Mouse (Mus musculus) kidney, embryonic 14.5 days (tissue): ENCODE data around the gene Nemp1. TPM values are rescaled to one million over a fixed set of nuclear protein-coding genes. Genes with fewer than 3 reads are reported as not detected.

Source experiments
- ATAC-seq: fragments of 200-750 bp; cut with Nextera tagmentation; 2 replicates; pipeline ENCODE4 v1.8.0; 2017; ENCODE audit warnings: moderate number of reproducible peaks, mild to moderate bottlenecking, moderate TSS enrichment, moderate library complexity; ENCODE audit not compliant: low FRiP score, low TSS enrichment
- H3K27ac ChIP-seq: fragments of 300-500 bp; sonication (generic); 2 replicates; pipeline ENCODE4 v1.5.1; 2014; ENCODE audit warnings: low read depth, mild to moderate bottlenecking, low read length, moderate library complexity, mixed read lengths
- H3K27me3 ChIP-seq: fragments of 300-500 bp; sonication (generic); 2 replicates; pipeline ENCODE4 v1.6.1; 2014; ENCODE audit warnings: mild to moderate bottlenecking, low read length; ENCODE audit not compliant: control insufficient read depth, insufficient read depth
- H3K36me3 ChIP-seq: fragments of 300-500 bp; sonication (generic); 2 replicates; pipeline ENCODE4 v1.6.1; 2014; ENCODE audit warnings: low read length, mixed read lengths; ENCODE audit not compliant: control insufficient read depth, insufficient read depth
- H3K4me1 ChIP-seq: fragments of 300-500 bp; sonication (generic); 2 replicates; pipeline ENCODE4 v1.6.1; 2014; ENCODE audit warnings: low read length, mixed read lengths; ENCODE audit not compliant: control insufficient read depth, insufficient read depth
- H3K4me2 ChIP-seq: fragments of 300-500 bp; sonication (generic); replicated peaks from 2 replicates; pipeline ENCODE4 v1.6.1; 2014; ENCODE audit warnings: low read depth, mild to moderate bottlenecking, low read length
- H3K4me3 ChIP-seq: fragments of 300-500 bp; sonication (generic); 2 replicates; pipeline ENCODE4 v1.5.1; 2014; ENCODE audit warnings: mild to moderate bottlenecking, low read length
- H3K9ac ChIP-seq: fragments of 300-500 bp; sonication (generic); 2 replicates; pipeline ENCODE4 v1.6.1; 2014; ENCODE audit warnings: low read depth, mild to moderate bottlenecking, low read length, moderate library complexity
- H3K9me3 ChIP-seq: fragments of 300-500 bp; sonication (generic); 2 replicates; pipeline ENCODE4 v1.6.1; 2016; ENCODE audit warnings: low read length; ENCODE audit not compliant: control insufficient read depth
- WGBS: fragments of 180-500 bp; shearing (Covaris S2); extraction: QIAGEN DNeasy Blood & Tissue Kit; methylation state at CpG from one replicate; pipeline ENCODE4 v1.1.7; 2014; 5-methylcytosine and 5-hydroxymethylcytosine counted together
- polyA plus RNA-seq: library from polyadenylated mRNA; unstranded; fragments of >200 nt; fragmentation: Nextera tagmentation; extraction: Ambion mirVana; gene quantifications from 2 replicates; pipeline ENCODE4 v1.2.1, GENCODE M21; 2014

The Nemp1 gene
- polyA plus RNA-seq, 1 experiment from 2014 or later = 12.4 TPM

DNA sequence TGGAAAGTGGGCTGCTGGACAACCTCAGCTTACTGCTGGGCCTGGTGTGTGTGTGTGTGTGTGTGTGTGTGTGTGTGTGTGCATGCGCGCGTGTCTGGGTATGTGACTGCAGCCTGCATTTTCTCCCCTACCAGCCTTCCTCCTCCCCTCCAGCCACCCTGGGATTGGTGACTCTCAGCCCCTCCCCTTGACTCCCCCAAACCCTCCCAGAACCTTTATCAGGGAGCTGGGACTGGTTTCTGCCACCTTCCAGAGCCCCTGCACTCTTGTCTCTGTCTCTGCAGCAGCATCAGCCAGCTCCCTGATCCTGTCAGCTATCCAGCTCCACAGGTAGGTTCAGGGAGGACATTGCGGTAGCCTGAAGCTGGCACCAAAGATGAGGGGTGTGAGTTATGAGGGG is 58.4 kb downstream of the Nemp1 start:
- H3K4me3 ChIP-seq = no peak overlapping the region
- H3K4me1 ChIP-seq = peaks cover 18% of the 10 kb centered on the region
- H3K27me3 ChIP-seq = peaks cover 6% of the 10 kb centered on the region; the same call in 1 of the 2 replicates
- H3K36me3 ChIP-seq = no peaks in the 10 kb centered on the region
- 80% methylated on average over 4 of the region's 4 CpGs for WGBS
- H3K27ac ChIP-seq = no peak overlapping the region
- H3K9me3 ChIP-seq = no peaks in the 10 kb centered on the region
- no peak overlapping the region for H3K9ac ChIP-seq
- no peak overlapping the region for H3K4me2 ChIP-seq
- no peak for ATAC-seq

DNA sequence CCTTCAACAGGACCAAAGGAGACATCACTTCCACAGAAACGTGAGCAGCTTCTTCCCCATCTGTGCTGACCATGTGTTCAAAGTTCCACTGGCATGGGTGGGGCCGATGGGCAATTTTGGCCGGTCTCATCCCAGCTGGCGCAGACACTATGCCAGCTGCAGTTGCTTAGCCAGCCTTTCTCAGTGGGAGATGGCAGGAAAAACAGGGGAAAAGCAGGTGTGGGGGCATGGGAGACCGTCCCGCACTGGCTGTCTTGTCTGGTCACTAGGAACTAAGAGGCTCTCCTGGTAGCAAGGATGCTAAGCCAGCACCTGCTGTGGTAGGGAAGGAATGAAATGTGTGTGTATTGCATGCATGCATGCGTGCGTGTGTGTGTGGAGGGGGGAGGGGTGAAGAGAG is 61.7 kb downstream of the Nemp1 start:
- ATAC-seq = no peak
- no peaks in the 10 kb centered on the region for H3K27me3 ChIP-seq
- no peak overlapping the region for H3K27ac ChIP-seq
- WGBS = 80% methylated on average over 8 of the region's 8 CpGs
- no peaks in the 10 kb centered on the region for H3K36me3 ChIP-seq
- H3K4me1 ChIP-seq = 0 out of 2 replicates have a peak, but pooled peaks cover 4% of the 10 kb centered on the region
- H3K4me2 ChIP-seq = no peak overlapping the region
- H3K4me3 ChIP-seq = no peak overlapping the region
- no peaks in the 10 kb centered on the region for H3K9me3 ChIP-seq
- no peak overlapping the region for H3K9ac ChIP-seq

DNA sequence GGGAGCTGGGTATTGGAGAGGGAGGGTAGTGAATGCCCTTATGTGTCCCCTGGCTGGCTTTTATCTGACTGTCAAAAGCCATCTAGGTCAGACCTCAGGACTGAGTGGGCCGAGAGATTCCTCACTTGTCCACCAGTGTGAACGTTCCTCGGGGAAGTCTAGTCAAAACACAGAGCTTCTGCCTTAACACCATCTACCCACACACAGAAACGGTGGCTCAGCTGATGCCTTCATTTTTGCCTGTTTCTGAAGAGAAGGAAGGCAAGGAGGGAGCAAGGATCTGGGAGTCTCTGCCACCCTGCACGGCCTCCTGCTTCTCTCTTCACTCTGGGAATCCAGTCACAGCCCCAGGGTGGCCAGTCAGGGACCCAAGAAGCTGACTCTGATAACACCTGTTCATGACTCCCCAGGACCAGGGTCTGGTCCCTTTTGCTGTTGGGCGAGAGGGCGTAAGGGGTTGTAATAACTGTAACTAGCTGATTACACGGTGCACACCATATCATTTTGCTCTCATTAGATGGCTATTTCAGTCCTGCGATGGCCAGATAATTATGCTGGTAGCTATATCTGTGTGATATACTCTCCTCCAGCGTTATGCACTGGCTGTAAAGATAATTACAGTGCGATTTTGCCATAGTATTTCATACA is 63.7 kb downstream of the Nemp1 start:
- Histone ChIP-seq H3K4me2 (no peak overlapping the region), H3K9ac (no peak overlapping the region), H3K27ac (no peak overlapping the region), H3K27me3 (no peaks in the 10 kb centered on the region), H3K4me3 (no peak overlapping the region), H3K4me1 (0 out of 2 replicates have a peak, but pooled peaks cover 4% of the 10 kb centered on the region), H3K9me3 (no peaks in the 10 kb centered on the region), H3K36me3 (no peaks in the 10 kb centered on the region)
- ATAC-seq = no peak
- WGBS = 67% methylated on average over 11 of the region's 11 CpGs

DNA sequence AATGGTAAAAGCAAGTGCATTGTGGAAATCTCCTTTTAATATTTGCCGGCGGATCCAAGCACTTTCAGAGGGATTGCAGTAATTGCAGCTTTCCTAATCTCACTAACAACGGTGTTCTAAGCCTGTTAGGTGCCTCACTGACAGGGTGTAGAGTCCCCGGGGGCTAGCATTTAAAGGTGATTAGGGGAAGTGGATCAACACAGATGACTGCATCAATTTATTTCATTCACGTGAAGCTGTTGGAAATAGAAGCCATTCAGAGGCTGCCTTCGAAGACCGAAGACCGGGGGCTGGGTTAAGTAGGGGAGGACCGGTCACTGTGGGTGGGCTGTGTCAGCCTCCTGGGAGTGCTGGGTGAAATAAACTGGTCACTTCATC is 64.2 kb downstream of the Nemp1 start:
- Histone ChIP-seq H3K9me3 (no peaks in the 10 kb centered on the region), H3K4me1 (0 out of 2 replicates have a peak, but pooled peaks cover 4% of the 10 kb centered on the region), H3K9ac (no peak overlapping the region), H3K36me3 (no peaks in the 10 kb centered on the region), H3K4me3 (no peak overlapping the region), H3K4me2 (no peak overlapping the region; the same call in 1 of the 2 replicates), H3K27me3 (no peaks in the 10 kb centered on the region), H3K27ac (no peak overlapping the region)
- WGBS = 31% methylated on average over 9 of the region's 9 CpGs
- ATAC-seq = no peak

DNA sequence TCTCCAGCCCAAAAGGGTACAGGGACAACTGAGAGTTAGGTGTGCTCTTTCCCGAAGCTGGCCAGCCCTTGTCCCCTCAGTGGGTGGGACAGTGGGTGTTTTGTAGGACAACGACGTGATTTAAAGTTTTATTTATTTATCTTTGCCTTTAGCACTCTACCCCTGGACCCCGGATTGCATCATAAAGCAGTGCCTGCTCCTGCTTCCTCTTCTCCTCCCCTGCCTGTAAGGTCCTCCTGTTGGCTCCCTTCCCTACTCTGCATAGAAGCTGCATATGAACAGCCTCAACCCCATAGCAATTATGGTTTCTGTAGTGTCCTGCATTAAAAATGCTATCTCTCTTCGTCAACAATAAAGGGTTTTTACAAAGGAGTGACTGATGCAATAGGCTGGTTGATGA is 64.7 kb downstream of the Nemp1 start:
- Histone ChIP-seq H3K9ac (no peak overlapping the region), H3K27me3 (no peaks in the 10 kb centered on the region), H3K9me3 (no peaks in the 10 kb centered on the region), H3K4me3 (no peak overlapping the region), H3K36me3 (no peaks in the 10 kb centered on the region), H3K4me2 (no peak overlapping the region; the same call in 1 of the 2 replicates), H3K27ac (no peak overlapping the region), H3K4me1 (0 out of 2 replicates have a peak, but pooled peaks cover 4% of the 10 kb centered on the region)
- 20% methylated on average over 5 of the region's 5 CpGs for WGBS
- no peak for ATAC-seq

DNA sequence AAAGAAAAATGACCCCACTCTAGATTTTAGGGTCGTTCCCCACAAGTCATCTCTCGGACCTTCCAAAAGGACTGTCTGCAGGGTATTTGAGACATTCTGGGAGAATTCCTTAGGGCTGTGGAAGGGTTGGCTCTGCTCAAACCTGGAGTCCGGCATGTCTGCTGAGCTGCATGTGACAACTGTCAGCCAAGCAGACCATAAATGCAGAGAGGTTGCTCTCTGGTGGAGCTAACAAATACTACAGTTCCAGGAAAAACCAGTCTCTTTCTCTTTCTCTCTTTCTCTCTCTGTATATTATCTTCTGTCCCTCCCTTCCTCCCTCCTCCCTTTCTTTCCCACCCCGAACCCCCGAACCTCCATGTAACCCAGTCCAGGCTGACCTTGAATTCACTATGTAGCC is 67.7 kb downstream of the Nemp1 start:
- Histone ChIP-seq H3K4me1 (0 out of 2 replicates have a peak, but pooled peaks cover 4% of the 10 kb centered on the region), H3K27me3 (no peaks in the 10 kb centered on the region), H3K4me3 (no peak overlapping the region), H3K9me3 (no peaks in the 10 kb centered on the region), H3K9ac (no peak overlapping the region), H3K4me2 (no peak overlapping the region), H3K27ac (no peak overlapping the region), H3K36me3 (no peaks in the 10 kb centered on the region)
- no peak for ATAC-seq
- WGBS = 43% methylated on average over 5 of the region's 5 CpGs

GRCm38 (mm10) chr10:127736266-127736665 is 69.6 kb downstream of the Nemp1 start:
- no peaks in the 10 kb centered on the region for H3K9me3 ChIP-seq
- WGBS = 69% methylated on average over 2 of the region's 2 CpGs
- no peak overlapping the region for H3K4me2 ChIP-seq
- no peak overlapping the region for H3K4me3 ChIP-seq
- H3K36me3 ChIP-seq = peaks cover under 1% of the 10 kb centered on the region; the same call in 1 of the 2 replicates
- 0 out of 2 replicates have a peak overlapping the region, but pooled peaks have one; percentile 42 for H3K27ac ChIP-seq
- H3K9ac ChIP-seq = no peak overlapping the region
- ATAC-seq = no peak
- peaks cover 9% of the 10 kb centered on the region for H3K4me1 ChIP-seq
- H3K27me3 ChIP-seq = no peaks in the 10 kb centered on the region

- Histone ChIP-seq H3K27ac (no peak overlapping the region), H3K36me3 (peaks cover 7% of the 10 kb centered on the region), H3K27me3 (no peaks in the 10 kb centered on the region), H3K4me1 (peaks cover 8% of the 10 kb centered on the region), H3K9me3 (no peaks in the 10 kb centered on the region), H3K9ac (no peak overlapping the region), H3K4me3 (no peak overlapping the region), H3K4me2 (no peak overlapping the region)
- 75% methylated on average over 4 of the region's 4 CpGs for WGBS
- no peak for ATAC-seq
Observed at GRCm38 (mm10) chr10:127736916-127737315, 70.2 kb downstream of the Nemp1 start.

- no peak overlapping the region for H3K9ac ChIP-seq
- H3K4me3 ChIP-seq = no peak overlapping the region
- no peak for ATAC-seq
- H3K27me3 ChIP-seq = no peaks in the 10 kb centered on the region
- no peak overlapping the region for H3K27ac ChIP-seq
- peaks cover 8% of the 10 kb centered on the region for H3K4me1 ChIP-seq
- WGBS = 29% methylated on average over 2 of the region's 2 CpGs
- no peak overlapping the region for H3K4me2 ChIP-seq
- H3K9me3 ChIP-seq = no peaks in the 10 kb centered on the region
- peaks cover 14% of the 10 kb centered on the region for H3K36me3 ChIP-seq
Observed at GRCm38 (mm10) chr10:127737552-127737951, 70.9 kb downstream of the Nemp1 start.
